Mouse (Mus musculus) embryonic facial prominence, embryonic 10.5 days (tissue): ENCODE measurements around the gene P3h1. TPM values are rescaled to one million over a fixed set of nuclear protein-coding genes. Genes with fewer than 3 reads are reported as not detected.
A peak's percentile ranks its signal among the peaks of the same experiment; 100 is the strongest.

Source experiments
- DNase-seq: peaks from one replicate; pipeline ENCODE4 v3.0.0-alpha.2; 2017; ENCODE audit warnings: low spot score
- H3K27ac ChIP-seq: fragments of 300-500 bp; sonication (generic); replicated peaks from 2 replicates; pipeline ENCODE4 v1.5.1; 2016; ENCODE audit warnings: mild to moderate bottlenecking
- H3K27me3 ChIP-seq: fragments of 300-500 bp; sonication (generic); replicated peaks from 2 replicates; pipeline ENCODE4 v1.6.1; 2016; ENCODE audit warnings: low read depth, mild to moderate bottlenecking; ENCODE audit not compliant: poor library complexity, severe bottlenecking
- H3K36me3 ChIP-seq: fragments of 300-500 bp; sonication (generic); replicated peaks from 2 replicates; pipeline ENCODE4 v1.6.1; 2016; ENCODE audit warnings: mild to moderate bottlenecking, moderate library complexity
- H3K4me1 ChIP-seq: fragments of 300-500 bp; sonication (generic); 2 replicates; pipeline ENCODE4 v1.6.1; 2016
- H3K4me3 ChIP-seq: fragments of 300-500 bp; sonication (generic); 2 replicates; pipeline ENCODE4 v1.5.1; 2016; ENCODE audit warnings: mild to moderate bottlenecking, moderate library complexity
- H3K9me3 ChIP-seq: fragments of 300-500 bp; sonication (generic); 2 replicates; pipeline ENCODE4 v1.6.1; 2016; ENCODE audit warnings: mild to moderate bottlenecking
- WGBS: fragments of 180-500 bp; shearing (Covaris S2); methylation state at CpG from one replicate; pipeline ENCODE4 v1.1.7; 2016; 5-methylcytosine and 5-hydroxymethylcytosine counted together
- polyA plus RNA-seq: library from polyadenylated mRNA; unstranded; fragments of >200 nt; fragmentation: Nextera tagmentation; extraction: Ambion mirVana; gene quantifications from 2 replicates; pipeline ENCODE4 v1.2.1, GENCODE M21; 2016

P3h1 gene
- 18.5 and 19.6 TPM in 2 replicates for polyA plus RNA-seq

DNA sequence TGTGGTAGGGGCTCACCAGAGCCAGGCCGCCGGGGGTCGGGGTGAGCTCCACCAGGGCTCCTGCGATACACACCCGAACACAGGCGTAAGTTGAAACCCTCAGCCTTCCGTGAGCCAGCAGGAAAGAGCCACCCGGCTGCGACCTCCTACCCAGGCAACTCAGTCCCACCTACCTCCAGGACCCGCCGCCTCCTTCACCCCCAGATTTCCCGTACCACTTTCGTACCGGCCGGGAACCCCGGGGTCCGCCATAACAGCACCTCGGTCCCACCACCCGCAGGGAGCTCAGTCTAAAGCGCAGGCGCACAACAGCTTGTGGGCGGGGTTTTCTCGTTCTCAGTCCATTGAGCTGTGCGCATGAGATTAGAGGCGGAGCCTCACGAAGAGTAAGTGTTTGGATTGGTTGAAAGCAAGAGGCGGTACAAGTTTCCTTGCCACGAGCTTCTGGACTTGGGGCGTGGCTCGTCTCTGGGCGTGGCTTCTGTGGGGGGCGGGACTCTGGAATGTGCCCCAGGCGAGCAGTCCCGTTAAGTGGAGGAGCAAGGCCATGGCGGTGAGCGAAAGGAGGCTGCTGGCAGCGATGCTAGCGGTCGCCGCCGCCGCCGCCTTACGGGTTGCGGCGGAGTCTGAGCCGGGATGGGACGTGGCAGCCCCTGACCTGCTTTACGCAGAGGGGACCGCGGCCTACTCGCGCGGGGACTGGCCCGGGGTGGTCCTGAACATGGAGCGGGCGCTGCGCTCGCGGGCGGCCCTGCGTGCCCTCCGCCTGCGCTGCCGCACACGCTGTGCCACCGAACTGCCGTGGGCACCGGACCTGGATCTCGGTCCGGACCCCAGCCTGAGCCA is at the start of gene P3h1, which contains the start of gene AU022252:
Gene P3h1, plus strand, starts transcription at position 506 of the 846 bp plus-strand sequence.
Gene AU022252, minus strand, starts transcription at position 303 of the 846 bp plus-strand sequence.
- H3K27ac ChIP-seq, result peak within 1 kb of the TSS; percentile 88

DNA sequence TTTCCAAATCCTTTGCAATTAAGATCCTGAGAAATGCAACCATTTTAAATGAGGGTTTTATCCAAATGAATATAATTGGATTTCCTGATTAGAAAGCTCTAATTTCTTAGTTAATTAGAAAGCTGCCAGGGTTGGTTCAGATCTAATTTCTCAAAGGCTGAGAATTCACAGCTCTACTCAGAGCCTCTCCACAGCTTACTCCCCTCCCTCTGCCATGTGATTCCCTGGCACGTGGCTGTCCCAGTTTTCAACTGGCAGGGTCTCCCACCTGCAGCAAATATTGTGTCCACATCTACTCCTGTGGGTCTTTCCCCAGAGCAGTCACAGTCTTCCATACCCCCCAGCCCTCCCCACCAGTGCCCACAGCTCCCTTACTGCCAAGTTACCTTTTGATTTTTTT is 49.2 kb upstream of the P3h1 start:
- Histone ChIP-seq H3K9me3 (no peaks in the 10 kb centered on the region), H3K36me3 (no peaks in the 10 kb centered on the region)
- 50% methylated on average over 1 of the region's 1 CpGs for WGBS

More for the DNA sequence above, at the start of gene P3h1, which contains the start of gene AU022252:
- Histone ChIP-seq H3K4me1 (peaks cover 20% of the 10 kb centered on the region), H3K4me3 (peak within 1 kb of the TSS; percentile 92), H3K36me3 (peaks cover 33% of the 10 kb centered on the region), H3K27me3 (no peaks in the 10 kb centered on the region), H3K9me3 (no peaks in the 10 kb centered on the region)
- under 1% methylated on average over 71 of the region's 71 CpGs for WGBS
- DNase-seq, result peak; percentile 96

DNA sequence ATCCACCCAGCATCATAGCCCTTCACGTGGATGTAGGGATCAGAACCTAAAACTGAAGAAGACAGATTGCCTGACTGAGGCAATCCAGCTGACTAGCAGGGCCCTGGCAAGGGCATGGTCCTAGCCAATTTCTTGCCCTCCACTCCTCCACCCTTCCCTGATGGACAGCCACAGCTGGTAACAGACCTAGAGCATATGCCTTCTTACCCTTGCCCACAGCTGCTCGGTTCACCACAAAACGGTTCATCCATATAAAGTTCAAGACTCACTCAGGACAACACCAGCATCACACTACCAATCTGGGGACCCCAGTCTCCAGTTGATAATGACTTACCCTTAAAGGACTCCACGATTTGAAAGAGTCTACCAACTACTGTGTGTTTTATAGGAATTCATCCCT is 46.9 kb upstream of the P3h1 start:
- H3K4me1 ChIP-seq, result no peaks in the 10 kb centered on the region
- H3K27me3 ChIP-seq, result no peaks in the 10 kb centered on the region; the same call in 1 of the 2 replicates
- H3K27ac ChIP-seq, result no peak overlapping the region
- no peak overlapping the region for H3K4me3 ChIP-seq
- WGBS, result 86% methylated on average over 4 of the region's 4 CpGs
- no peaks in the 10 kb centered on the region for H3K9me3 ChIP-seq
- no peaks in the 10 kb centered on the region for H3K36me3 ChIP-seq
- no peak for DNase-seq

More for the DNA sequence above, 49.2 kb upstream of the P3h1 start:
- Histone ChIP-seq H3K4me1 (no peaks in the 10 kb centered on the region), H3K27me3 (no peaks in the 10 kb centered on the region; the same call in 1 of the 2 replicates), H3K27ac (no peak overlapping the region), H3K4me3 (no peak overlapping the region)
- no peak for DNase-seq

DNA sequence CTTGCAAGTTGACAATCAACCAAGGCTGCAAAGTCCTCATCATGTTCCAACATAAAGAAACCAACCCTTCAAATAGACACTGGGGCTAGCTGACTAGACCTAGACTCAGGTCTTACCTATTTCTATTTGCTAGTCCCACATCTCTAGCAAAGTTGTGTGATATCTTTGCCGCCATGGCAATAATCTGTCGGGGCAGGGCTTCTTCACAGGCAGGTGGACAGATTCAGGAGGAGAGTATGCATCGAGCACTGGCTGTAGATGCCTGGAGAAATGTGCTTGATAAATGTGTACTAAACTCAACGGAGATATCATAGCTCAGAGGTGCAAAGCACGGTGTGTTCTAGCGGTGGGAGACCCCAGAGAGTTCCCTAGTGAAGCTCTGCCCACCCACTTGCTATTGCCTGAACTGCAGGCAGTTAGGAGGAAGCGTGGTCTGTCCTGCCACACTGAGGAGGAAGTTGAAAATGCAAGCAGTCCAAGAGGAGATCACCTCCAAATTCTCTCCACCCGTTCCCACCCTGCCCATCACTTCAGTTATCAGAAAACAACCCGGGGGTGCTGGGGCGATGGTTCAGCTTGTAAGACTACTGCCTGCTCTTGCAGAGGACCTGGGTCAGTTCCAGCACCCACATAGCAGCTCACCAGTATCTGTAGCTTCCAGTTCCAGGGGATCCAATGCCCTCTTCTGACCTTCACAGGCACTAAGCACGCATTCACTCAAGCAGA is 44.5 kb upstream of the P3h1 start:
- Histone ChIP-seq H3K27ac (no peak overlapping the region), H3K36me3 (no peaks in the 10 kb centered on the region), H3K9me3 (no peaks in the 10 kb centered on the region), H3K4me3 (peak overlapping the region; percentile 18; the same call in 1 of the 2 replicates), H3K4me1 (no peaks in the 10 kb centered on the region), H3K27me3 (no peaks in the 10 kb centered on the region)
- 56% methylated on average over 11 of the region's 11 CpGs for WGBS
- no peak for DNase-seq

DNA sequence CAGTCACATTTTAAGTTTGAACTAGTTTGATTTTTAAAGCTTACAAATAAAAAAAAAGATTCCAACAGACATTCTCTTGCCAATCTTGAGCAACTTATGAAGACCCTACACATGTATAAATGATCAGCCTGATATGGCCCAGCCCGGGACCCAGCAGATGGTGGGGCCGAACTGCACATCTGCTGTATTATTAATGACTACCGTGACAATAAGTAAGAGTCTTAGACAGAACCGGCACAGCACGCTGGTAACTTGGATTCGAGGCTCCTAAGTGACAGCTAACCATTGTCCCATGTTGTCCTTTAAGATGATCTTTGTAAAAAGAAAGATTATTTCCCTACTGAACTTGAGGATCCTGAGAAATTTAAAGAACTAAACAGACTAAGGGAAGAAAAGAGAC is 43.3 kb upstream of the P3h1 start:
- no peaks in the 10 kb centered on the region for H3K9me3 ChIP-seq
- H3K27me3 ChIP-seq, result no peaks in the 10 kb centered on the region
- DNase-seq, result no peak
- no peaks in the 10 kb centered on the region for H3K4me1 ChIP-seq
- 85% methylated on average over 6 of the region's 6 CpGs for WGBS
- H3K36me3 ChIP-seq, result no peaks in the 10 kb centered on the region
- no peak overlapping the region for H3K27ac ChIP-seq
- no peak overlapping the region for H3K4me3 ChIP-seq

DNA sequence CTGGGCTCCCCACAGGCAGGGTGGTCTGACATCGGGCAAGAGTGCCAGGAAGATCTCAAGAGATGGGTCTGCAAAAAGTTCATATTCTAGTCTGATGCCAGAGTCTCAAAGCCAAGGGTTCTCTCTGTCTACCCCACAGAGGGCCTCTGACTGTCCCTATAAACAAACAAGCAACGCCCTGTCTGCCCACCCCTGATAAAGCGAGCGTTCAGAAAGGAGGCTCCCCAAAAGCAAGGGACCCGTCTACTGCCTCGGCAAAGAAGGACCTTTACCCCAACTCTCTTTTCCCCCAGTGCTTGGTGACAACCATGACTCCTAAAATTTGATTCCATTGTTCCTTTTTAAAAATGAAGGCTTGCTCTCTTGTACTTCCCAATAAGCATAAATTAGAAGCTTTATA is 42.9 kb upstream of the P3h1 start, which contains the start of gene Ermap:
Gene Ermap, minus strand, starts transcription at position 148 of the 400 bp plus-strand sequence.
- H3K4me1 ChIP-seq, result no peaks in the 10 kb centered on the region
- no peak within 1 kb of the TSS for H3K4me3 ChIP-seq
- no peaks in the 10 kb centered on the region for H3K36me3 ChIP-seq
- no peak within 1 kb of the TSS for H3K27ac ChIP-seq
- no peaks in the 10 kb centered on the region for H3K27me3 ChIP-seq
- WGBS, result 77% methylated on average over 6 of the region's 6 CpGs
- H3K9me3 ChIP-seq, result no peaks in the 10 kb centered on the region
- no peak for DNase-seq

DNA sequence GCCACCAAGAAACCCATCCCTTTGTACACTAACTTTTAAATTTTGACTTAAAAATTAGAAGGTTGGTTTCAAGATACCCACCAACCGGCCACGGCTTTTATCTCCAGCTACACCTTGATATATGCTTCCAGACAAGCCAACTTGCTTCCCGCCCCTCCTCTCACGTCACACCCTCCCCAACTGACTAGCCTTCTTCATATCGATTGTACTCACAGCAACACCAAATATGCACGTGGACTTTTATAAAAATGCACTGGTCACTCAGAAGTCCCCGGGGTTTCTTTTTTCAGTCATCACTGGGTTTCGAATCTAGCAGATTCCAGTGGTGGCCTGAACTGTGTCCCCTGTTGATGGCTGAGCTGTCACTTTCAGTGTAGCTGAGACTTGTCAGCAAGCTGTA is 42.1 kb upstream of the P3h1 start:
- H3K27ac ChIP-seq, result no peak overlapping the region
- no peak for DNase-seq
- peaks cover 6% of the 10 kb centered on the region; the same call in 1 of the 2 replicates for H3K4me1 ChIP-seq
- H3K36me3 ChIP-seq, result no peaks in the 10 kb centered on the region
- WGBS, result 89% methylated on average over 8 of the region's 8 CpGs
- no peak overlapping the region for H3K4me3 ChIP-seq
- no peaks in the 10 kb centered on the region for H3K27me3 ChIP-seq
- H3K9me3 ChIP-seq, result no peaks in the 10 kb centered on the region

DNA sequence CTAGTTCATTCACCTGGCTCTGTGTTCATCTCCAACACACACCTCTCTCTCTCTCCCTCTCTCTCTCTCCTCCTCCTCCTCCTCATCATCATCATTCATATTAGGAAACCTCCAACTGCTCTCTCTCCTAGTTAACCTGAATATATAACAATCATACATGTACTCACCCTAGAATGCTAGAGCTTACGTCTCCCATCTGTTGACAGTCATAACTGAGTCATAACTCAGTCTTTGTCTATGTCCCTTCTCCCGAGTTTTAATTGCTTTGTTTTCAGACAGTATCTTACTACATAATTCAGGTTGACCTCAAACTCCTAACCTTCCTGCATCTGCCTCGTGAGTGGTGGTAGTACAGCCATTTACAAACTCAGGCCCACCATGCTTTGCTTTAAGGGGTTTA is 41.4 kb upstream of the P3h1 start:
- Histone ChIP-seq H3K9me3 (no peaks in the 10 kb centered on the region), H3K4me1 (peaks cover 12% of the 10 kb centered on the region), H3K36me3 (no peaks in the 10 kb centered on the region), H3K27ac (no peak overlapping the region), H3K4me3 (no peak overlapping the region), H3K27me3 (no peaks in the 10 kb centered on the region)
- no peak for DNase-seq
- 73% methylated on average over 3 of the region's 3 CpGs for WGBS

DNA sequence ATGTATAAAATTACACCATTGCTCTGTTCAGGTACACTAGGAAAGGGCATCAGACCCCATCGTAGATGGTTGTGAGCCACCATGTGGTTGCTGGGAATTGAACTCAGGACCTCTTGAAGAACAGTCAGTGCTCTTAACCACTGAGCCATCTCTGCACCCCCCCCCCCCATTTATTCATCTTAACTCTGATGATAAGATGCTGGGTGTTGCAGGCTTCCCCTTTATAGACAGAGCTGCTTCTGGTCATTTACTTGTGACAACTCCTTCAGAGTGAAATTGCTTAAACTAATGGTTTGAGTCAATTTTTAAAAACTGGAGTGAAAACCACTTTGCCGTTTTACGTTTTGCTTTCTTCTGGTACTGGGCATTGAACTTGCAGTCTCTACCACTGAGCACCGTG is 40.0 kb upstream of the P3h1 start:
- H3K9me3 ChIP-seq, result no peaks in the 10 kb centered on the region
- H3K4me1 ChIP-seq, result peaks cover 25% of the 10 kb centered on the region
- H3K4me3 ChIP-seq, result no peak overlapping the region
- 91% methylated on average over 4 of the region's 4 CpGs for WGBS
- no peak for DNase-seq
- peaks cover 8% of the 10 kb centered on the region; the same call in 1 of the 2 replicates for H3K36me3 ChIP-seq
- no peak overlapping the region for H3K27ac ChIP-seq
- H3K27me3 ChIP-seq, result no peaks in the 10 kb centered on the region

DNA sequence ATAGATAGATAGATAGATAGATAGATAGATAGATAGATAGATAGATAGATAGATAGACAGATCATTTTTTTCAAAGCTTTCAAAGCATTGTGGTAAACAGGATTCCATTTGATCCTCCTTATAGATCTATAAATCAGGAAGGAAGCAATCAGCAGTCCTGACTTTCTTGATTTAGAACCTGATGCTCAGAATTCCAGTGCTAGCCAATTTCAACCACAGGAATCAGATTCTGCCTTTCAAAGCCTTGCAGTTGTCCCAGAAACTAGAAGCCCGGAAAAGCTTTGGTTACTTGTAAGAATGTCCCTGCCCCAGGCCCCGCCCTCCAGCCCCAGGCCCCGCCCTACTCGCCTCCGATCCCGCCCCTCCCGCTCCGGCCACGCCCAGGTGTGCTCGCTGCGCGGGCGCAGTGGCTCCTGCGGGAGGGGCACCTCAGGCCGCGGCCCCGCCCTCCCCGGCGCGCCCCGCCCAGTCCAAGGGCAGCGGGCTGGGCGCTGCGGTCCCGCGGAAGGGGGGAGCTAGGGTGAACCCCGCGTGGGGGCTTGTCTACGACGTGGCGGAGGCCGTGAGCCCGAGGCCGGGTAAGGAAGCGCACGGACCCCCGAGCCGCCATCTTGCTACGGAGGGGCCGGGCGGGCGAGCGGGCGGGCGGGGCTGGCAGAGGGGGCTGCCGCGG is 37.7 kb upstream of the P3h1 start, which contains the start of gene Svbp:
Gene Svbp, plus strand, starts transcription at position 398 of the 673 bp plus-strand sequence.
- peak; percentile 97 for DNase-seq

DNA sequence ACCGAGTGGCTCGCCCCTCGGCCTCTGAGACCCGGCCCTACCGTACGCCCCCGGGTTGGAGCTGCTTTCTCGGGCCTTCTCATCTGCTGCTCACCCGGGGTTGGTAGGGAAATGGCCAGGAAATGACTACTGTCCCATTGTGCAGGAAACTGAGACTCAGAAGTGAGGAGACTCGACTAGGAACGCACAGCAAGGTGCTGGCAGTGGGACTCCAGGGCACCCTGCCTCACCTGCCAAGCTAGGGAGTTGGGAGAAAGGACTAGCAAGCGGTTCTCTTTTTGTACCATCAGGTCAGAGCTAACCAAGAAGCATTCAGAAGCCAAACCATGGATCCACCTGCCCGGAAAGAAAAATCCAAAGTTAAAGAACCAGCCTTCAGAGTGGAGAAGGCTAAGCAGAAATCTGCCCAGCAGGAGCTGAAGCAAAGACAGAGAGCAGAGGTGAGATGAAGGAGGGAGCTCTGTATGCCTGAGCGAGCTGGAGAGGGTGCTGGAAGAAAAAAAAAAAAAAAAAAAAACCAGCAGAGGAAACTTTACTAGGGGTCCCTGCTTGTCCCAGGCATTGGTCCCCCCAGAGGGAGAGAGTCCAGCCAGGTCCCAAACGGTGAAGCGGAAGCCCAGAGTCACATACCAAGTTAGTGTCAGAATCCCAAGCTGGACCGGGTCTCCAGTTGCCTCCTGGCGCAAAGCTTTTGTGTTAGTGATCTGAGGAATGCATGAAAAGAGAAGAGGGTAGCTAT is 37.0 kb upstream of the P3h1 start:
- Histone ChIP-seq H3K4me1 (peaks cover 31% of the 10 kb centered on the region), H3K36me3 (peaks cover 25% of the 10 kb centered on the region), H3K27ac (peak overlapping the region; percentile 90), H3K4me3 (peak overlapping the region; percentile 86), H3K27me3 (no peaks in the 10 kb centered on the region), H3K9me3 (no peaks in the 10 kb centered on the region)
- no peak for DNase-seq
- 10% methylated on average over 18 of the region's 18 CpGs for WGBS

More for the DNA sequence above, 37.7 kb upstream of the P3h1 start, which contains the start of gene Svbp:
- H3K4me3 ChIP-seq, result peak within 1 kb of the TSS; percentile 86
- peaks cover 18% of the 10 kb centered on the region; the same call in 1 of the 2 replicates for H3K36me3 ChIP-seq
- peak within 1 kb of the TSS; percentile 90 for H3K27ac ChIP-seq
- no peaks in the 10 kb centered on the region for H3K9me3 ChIP-seq
- H3K4me1 ChIP-seq, result peaks cover 31% of the 10 kb centered on the region
- WGBS, result under 1% methylated on average over 47 of the region's 47 CpGs
- H3K27me3 ChIP-seq, result no peaks in the 10 kb centered on the region
